Mouse (Mus musculus): ENCODE data around the gene P2rx3.

P2rx3 gene

DNA sequence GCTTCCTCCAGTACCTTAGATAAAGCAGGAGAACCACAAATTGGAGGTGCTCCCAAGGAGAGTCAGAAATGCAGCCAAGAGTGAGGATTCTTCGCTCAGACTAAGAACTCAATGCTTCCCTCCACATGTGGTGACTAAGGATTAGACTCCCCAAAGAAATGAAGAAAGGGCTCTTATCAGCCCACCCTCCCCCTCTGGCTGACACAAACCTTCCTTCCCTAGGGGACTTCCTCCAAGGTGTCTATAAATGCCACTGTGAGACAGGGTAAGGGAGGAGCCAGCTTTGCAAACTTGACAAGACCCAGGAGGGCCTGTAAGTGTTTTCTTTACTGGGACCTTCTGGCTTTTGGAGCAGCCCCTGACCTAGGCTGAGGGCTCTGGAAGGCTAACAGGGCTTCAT, 57.1 kb downstream of the P2rx3 start, which contains the start of gene Prg2:
Gene Prg2, plus strand, starts transcription at position 274 of the 400 bp plus-strand sequence.
- no peak for DNase-seq (ENCODE audit: low spot score in 2 of 2)

DNA sequence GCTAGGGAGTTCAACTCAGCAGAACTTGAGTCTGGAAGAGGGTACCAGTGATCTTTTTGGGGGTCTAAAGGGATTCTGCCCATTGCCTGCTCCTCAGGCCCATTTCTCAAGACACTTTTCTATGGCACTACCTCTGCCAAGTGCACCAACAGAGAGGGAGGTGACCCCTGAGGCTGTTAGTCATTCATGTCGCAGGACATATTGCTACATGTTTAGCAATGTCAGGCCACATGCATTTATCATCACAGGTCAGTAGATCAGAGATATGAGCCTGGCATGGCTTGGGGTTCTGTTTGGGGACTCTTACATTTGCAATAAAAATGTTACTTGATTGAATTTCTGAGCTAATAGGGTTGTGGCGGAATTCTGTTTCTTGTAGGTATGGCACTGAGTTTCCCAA, 61.7 kb downstream of the P2rx3 start:
- DNase-seq (ENCODE audit: low spot score in 2 of 2): no peak

DNA sequence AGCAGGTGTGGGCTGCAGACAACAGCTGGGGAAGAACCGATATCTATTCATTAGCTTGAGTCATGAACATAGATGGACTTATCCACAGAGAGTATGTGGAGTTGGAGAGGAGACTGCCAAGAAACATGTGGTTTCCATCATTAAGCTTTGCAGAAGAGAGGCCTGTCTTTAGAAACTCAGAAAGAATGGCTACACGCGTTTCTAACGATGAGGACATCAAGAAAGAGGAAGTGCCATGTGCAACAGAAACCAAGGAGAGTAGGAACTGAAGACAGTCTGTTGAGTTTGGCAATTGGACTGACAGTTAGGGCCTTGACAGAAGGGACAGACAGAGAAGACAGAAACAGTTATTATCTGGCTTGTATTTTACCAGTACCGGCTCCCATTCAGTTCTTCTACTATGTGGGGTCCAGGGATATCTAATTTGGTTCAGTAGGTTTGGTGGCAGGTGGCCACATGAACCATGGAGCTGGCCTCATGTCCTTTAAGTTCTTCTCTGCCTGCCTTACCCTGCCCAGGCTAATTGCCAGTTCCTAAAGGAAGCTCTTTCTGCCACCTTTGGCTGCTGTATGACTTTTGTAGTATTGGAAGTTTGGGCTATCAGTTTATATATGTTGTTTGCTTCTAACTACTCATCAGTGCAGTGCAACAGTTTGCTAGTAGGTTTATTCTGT, 69.8 kb downstream of the P2rx3 start:
- no peak for DNase-seq (ENCODE audit: low spot score in 2 of 2)

DNA sequence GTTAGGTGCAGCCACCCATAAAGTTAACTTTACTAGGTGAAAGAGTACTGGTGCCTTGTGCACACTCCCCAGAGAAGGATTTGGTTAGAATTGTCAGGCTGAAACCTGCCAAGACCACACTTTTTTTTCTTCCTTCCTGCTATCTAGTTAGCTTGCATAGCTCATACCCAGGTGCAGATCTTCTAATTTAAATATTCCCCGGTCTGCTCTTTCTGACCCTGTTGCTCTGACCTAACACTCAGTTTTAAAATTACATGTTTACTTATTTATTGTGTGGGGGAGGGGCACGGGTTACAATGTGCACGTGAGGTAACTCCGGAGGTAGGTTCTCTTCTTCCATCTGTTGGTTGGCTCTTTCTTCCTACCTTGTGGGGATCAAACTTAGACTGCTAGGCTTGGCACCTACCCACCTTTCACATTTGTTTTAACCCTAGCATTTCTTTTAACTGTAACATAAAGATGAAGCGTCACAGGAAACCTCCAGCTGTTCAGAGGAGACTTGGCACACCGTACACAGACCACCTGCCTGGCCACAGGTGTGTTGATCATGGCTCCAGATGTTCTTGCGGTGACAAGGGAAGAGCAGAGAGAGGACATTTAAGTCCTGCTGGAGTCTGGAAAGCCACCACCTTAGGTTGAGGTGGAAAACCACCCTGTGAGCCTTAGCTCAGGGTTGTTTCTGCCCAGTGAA, 73.0 kb downstream of the P2rx3 start:
- DNase-seq (ENCODE audit: low spot score in 2 of 2): no peak

DNA sequence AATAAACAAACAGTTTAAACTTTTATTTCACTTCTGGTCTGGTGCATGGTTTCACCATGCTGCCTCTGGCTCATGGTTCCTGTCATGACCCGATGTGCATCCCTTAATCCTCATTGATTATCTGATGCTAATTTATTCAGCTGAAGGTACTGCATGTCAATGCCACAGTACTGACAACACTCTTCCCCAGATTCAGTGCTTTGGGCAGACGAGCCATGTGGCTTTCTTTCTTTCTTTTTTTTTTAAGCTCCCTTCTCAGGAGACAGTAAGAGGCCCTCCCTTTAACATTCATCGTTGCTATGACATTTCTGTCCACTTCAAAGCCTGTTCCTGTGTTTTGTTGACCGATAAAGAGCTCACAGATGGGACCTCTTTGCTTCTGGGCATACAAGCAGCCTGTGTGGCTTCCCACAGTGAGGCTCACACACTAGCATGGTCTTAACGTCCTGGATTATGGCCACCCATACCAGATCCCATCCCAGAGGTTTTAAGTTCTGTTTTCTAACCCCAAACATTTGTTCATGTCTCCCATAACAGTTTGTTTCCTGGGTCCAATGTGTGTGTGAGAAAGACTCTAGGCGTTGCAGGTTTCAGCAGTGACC, 74.3 kb downstream of the P2rx3 start:
- no peak for DNase-seq (ENCODE audit: low spot score in 2 of 2)

DNA sequence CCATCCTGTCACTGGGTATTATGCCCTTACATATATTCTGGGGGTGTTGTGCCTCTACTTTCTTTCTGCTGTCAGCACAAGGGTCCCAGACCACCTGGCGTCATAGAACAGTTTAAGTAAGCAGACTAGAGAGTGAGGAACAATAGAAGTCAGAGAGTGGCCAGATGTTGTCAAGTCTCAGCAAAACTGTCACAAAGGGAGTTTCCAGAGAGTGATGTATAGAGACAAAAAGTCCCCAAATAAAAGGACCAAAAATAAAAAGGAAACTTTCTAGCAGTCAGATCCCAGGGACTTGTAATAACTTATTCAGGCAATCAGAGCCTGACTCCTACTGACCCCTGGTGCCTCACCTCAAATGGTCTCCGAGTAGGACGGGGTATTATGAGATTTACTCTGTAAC, 75.4 kb downstream of the P2rx3 start:
- no peak for DNase-seq (ENCODE audit: low spot score in 2 of 2)

DNA sequence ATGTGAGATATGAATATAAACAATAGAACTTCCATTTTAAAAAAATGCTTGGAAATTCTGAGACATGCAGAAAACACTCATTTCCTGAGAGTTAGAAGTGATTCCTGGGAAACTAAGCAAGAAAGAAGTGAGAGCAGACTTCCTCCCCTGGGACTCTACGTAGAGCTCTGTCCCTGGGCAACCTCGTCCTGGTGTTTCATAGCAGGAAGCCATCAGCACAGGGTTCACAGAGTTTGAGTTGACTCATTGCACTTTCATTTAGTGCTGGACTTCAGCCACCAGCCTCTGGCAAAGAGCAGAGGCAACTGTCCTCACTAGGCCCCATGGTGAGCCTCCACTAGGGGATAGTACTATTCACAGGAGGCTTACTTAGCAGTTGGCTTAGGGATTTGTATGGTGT, 76.0 kb downstream of the P2rx3 start:
- peak; percentile 86 to 87 for DNase-seq (ENCODE audit: low spot score in 2 of 2)

DNA sequence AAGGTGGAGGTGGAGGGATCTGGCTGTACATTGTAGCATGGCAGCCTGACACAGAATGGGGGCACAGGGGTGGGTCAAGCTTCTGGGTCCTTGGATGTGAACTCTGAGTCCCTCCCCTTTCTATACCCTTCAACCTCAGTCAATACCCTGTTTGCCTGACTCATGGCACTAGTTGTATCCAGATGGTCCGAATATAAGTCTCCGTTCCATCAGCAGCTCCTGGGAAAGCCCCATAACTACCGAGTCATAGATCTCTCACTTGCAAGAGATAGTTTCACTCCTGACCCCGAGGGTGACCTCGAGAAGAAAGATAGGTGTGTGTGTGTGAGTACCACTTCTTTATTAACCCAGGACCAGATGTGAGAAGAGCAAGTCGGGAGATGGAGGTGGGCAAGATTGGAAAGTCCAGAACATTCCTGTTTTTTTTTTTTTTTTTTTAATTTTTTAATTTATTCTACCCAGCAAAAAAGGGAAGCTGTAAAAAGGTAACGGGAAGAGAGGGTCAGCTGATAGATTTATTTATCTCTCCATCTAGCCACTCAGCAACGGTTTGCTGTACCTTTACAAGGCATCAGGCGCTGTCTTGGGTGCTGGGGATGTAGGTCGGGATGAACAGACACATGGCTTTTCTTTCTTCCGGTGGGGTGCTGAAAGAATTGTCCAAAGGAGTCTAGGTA, 78.5 kb downstream of the P2rx3 start:
- DNase-seq (ENCODE audit: low spot score in 2 of 2): no peak

DNA sequence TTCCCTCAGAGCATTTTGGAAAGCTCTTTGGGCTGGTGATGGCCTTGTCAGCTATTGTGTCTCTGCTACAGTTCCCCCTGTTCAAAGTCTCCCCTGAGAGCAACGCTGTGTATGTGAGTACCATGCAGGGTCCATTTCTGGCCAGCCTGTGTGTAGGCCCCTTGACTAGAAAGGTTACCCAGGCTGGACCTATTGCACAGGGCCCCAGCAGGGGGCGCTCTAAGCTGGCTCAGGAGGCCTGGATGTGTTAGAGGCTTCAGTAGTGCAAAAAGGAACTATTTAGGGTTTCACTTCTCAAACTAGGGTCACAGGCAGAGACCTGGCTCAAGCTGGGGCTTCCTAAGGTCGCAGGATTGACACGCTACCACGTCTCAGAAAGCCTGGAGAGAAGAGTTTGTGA, 81.0 kb downstream of the P2rx3 start:
- peak; percentile 35 to 39 for DNase-seq (ENCODE audit: low spot score in 2 of 2)

DNA sequence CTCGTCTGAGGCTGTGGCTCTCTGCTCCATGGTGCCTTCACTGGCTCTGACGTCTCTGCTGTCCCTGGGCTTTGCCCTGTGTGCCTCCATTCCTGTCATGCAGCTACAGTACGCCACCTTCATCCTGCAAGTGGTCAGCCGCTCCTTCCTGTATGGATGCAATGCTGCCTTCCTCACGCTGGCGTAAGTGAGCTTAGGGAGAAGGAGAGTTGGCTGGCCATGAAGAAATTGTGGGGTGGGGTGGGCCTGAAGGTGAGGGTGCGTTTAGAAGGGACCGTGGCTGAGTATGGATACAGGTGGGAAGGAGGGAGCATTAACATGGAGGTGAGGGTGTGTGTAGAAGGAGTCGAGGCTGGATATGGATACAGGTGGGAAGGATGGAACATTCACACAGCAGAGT, 81.8 kb downstream of the P2rx3 start:
- DNase-seq (ENCODE audit: low spot score in 2 of 2): no peak

DNA sequence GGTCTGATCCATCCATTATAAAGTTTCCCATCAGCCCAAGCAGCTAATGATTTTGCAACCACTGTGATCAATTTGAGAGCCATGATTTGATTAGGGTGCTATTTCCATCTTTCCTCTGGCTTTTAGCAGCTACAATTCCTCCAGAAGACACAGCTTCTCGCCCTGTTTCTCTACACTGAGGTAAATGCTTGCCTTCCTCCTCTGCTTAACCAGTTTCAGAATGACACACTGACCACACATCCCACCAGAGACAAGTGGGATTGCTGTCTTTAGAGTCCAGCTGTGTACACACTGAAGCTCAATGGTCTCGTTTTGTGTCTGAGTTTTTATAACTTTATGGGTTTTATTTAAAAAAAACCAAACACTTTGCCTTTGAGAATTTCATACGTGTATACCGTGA, 84.6 kb downstream of the P2rx3 start:
- no peak for DNase-seq (ENCODE audit: low spot score in 2 of 2)

DNA sequence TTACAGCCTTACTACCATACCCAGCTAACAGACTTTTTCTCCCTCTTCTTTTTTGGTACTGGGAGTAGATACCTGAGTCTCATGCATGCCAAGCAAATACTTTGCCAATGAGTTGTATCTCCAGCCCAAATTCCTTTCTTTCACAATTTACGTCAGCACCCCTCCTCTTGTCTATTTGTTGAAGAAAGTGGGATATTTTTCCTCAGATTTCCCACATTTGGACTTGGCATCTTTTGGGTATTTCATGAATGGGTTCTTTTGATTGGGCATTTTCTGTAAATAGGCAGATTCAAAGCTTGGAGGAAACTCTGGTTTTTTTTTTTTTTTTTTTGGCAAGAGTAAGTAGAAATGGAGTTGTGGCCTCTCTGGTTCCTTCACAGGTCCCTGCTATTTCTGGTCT, 85.0 kb downstream of the P2rx3 start:
- no peak for DNase-seq (ENCODE audit: low spot score in 2 of 2)

DNA sequence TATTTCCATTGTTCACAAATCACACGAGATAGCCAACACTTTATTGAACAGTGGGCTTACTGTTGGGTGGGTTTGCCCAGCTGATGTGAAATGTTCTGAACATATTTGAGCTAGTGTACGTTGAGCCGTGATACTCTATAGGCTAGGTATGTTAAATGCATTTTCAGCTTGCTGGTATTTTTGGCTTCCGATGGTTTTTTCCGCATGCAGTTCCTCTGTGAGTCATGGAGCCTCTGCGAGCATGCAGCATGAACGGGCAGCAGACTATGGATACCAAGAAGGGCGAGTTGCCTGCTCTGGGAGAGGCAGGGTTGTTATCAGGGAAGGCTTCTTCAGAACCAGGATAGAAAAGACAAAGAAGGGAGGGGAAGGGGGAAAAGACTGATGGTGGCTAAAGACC, 86.2 kb downstream of the P2rx3 start:
- DNase-seq (ENCODE audit: low spot score in 2 of 2): no peak

DNA sequence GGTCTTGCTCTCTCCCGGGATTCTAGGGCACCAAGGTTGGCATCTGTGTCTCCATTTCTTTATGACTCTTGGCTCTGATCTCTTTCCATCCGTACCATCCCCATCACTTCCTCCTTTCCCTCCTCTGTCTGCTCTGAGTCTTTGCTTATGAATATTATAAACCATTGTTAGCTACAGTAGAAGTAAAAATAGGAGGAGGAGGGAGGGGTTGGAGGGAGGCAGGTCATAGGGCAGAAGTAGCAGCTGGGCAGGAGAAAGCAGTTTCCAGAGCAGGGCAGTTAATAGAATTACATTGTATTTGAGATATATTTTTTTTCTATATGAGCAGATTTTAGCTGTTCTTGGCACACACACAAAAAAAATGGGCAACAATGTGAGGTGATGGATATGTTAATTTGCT, 88.5 kb downstream of the P2rx3 start:
- no peak for DNase-seq (ENCODE audit: low spot score in 2 of 2)

All from heart, adult 9 months (tissue).